8 mouse cellular contexts compared by ENCODE assay signal in genomic region chr8:116921005-116921336, GRCm38 (mm10). TPM values are rescaled to one million over a fixed set of nuclear protein-coding genes. Genes with fewer than 3 reads are reported as not detected.
A peak's percentile ranks its signal among the peaks of the same experiment; 100 is the strongest.
DNase-seq lines count a peak whose midpoint lies in the region; ATAC-seq and TF ChIP-seq lines count a peak whose summit lies in the region.

No protein-coding gene starts in this region.

- no peak; a peak in 1 of 4 replicates for TF ChIP-seq POLR2A in MEL (IDR thresholded peaks at IDR 0.05; ENCODE audit: control insufficient read depth in 1 of 2, insufficient read depth in 1 of 2, low read depth in 1 of 2, low read length in 2 of 2, poor library complexity in 1 of 2)
- no peak for TF ChIP-seq POLR2A in embryonic fibroblast, embryonic 13.5 days (IDR thresholded peaks at IDR 0.05; ENCODE audit: low read depth, low read length)

- TF ChIP-seq RAD21 in MEL (IDR thresholded peaks at IDR 0.05; ENCODE audit: low read depth, low read length): no peak

- H3K4me3 ChIP-seq in kidney, embryonic 14.5 days (ENCODE audit: low read length): peak overlapping the region; percentile 90
- H3K4me3 ChIP-seq in MEL (ENCODE audit: control insufficient read depth in 1 of 2, insufficient read depth in 1 of 2, low read depth in 2 of 2, low read length in 2 of 2): peak overlapping the region; percentile 80 to 96
- H3K4me3 ChIP-seq in embryonic fibroblast, embryonic 13.5 days (ENCODE audit: insufficient read depth, low read length): peak overlapping the region; percentile 70
- H3K4me3 ChIP-seq in limb, embryonic 15.5 days: peak overlapping the region; percentile 84
- H3K4me3 ChIP-seq in stomach, embryonic 15.5 days (replicated peaks): peak overlapping the region; percentile 97

- H3K36me3 ChIP-seq in kidney, embryonic 14.5 days (ENCODE audit: control insufficient read depth, insufficient read depth, low read length): peaks cover 22% of the 10 kb centered on the region
- peaks cover 0 to 18% of the 10 kb centered on the region in 2 experiments; a peak in 2 of 4 replicates for H3K36me3 ChIP-seq in MEL (ENCODE audit: control insufficient read depth in 1 of 2, insufficient read depth in 2 of 2, low read length in 2 of 2)
- H3K36me3 ChIP-seq in limb, embryonic 15.5 days: peaks cover 14% of the 10 kb centered on the region
- peaks cover 1% of the 10 kb centered on the region; the same call in 1 of the 2 replicates for H3K36me3 ChIP-seq in stomach, embryonic 15.5 days

- H3K4me1 ChIP-seq in kidney, embryonic 14.5 days (ENCODE audit: control insufficient read depth, insufficient read depth, low read length): peaks cover 11% of the 10 kb centered on the region
- peaks cover 3 to 18% of the 10 kb centered on the region in 2 experiments for H3K4me1 ChIP-seq in MEL (ENCODE audit: control insufficient read depth in 1 of 2, insufficient read depth in 2 of 2, low read length in 2 of 2)
- no peaks in the 10 kb centered on the region; the same call in 1 of the 2 replicates for H3K4me1 ChIP-seq in embryonic fibroblast, embryonic 13.5 days (ENCODE audit: control insufficient read depth, insufficient read depth, low read length)
- peaks cover 14% of the 10 kb centered on the region for H3K4me1 ChIP-seq in limb, embryonic 15.5 days
- peaks cover 11% of the 10 kb centered on the region for H3K4me1 ChIP-seq in stomach, embryonic 15.5 days

- H3K79me2 ChIP-seq in MEL (ENCODE audit: control insufficient read depth, insufficient read depth, low read length, poor library complexity): peaks cover 15% of the 10 kb centered on the region

- H3K4me2 ChIP-seq in kidney, embryonic 14.5 days (replicated peaks; ENCODE audit: low read depth, low read length): peak overlapping the region; percentile 46
- peak overlapping the region; percentile 70 for H3K4me2 ChIP-seq in limb, embryonic 15.5 days
- H3K4me2 ChIP-seq in stomach, embryonic 15.5 days: peak overlapping the region; percentile 72

- H3K9me3 ChIP-seq in kidney, embryonic 14.5 days (ENCODE audit: control insufficient read depth, low read length): no peaks in the 10 kb centered on the region
- no peaks in the 10 kb centered on the region for H3K9me3 ChIP-seq in MEL (replicated peaks; ENCODE audit: insufficient read depth, low read length)
- H3K9me3 ChIP-seq in limb, embryonic 15.5 days: no peaks in the 10 kb centered on the region
- no peaks in the 10 kb centered on the region for H3K9me3 ChIP-seq in stomach, embryonic 15.5 days

- no peak for DNase-seq in kidney, adult 8-10 months
- DNase-seq in MEL (ENCODE audit: low read depth, low spot score) (no peak), adipocyte (ENCODE audit: low spot score) (no peak), MN1 (ENCODE audit: low spot score) (no peak)

- peak overlapping the region; percentile 78 for H3K9ac ChIP-seq in kidney, embryonic 14.5 days (ENCODE audit: low read depth, low read length)
- peak overlapping the region; percentile 97 for H3K9ac ChIP-seq in MEL (ENCODE audit: control insufficient read depth, low read depth, low read length, poor library complexity, severe bottlenecking)
- peak overlapping the region; percentile 79 for H3K9ac ChIP-seq in limb, embryonic 15.5 days
- peak overlapping the region; percentile 74 for H3K9ac ChIP-seq in stomach, embryonic 15.5 days

- no peaks in the 10 kb centered on the region for H3K27me3 ChIP-seq in kidney, embryonic 14.5 days (ENCODE audit: control insufficient read depth, insufficient read depth, low read length)
- no peaks in the 10 kb centered on the region for H3K27me3 ChIP-seq in MEL (ENCODE audit: control insufficient read depth in 1 of 2, insufficient read depth in 2 of 2, low read length in 2 of 2)
- no peaks in the 10 kb centered on the region for H3K27me3 ChIP-seq in limb, embryonic 15.5 days
- no peaks in the 10 kb centered on the region for H3K27me3 ChIP-seq in stomach, embryonic 15.5 days (replicated peaks)

- peak overlapping the region; percentile 85 for H3K27ac ChIP-seq in kidney, embryonic 14.5 days (ENCODE audit: low read depth, low read length)
- peak overlapping the region; percentile 86 for H3K27ac ChIP-seq in MEL (ENCODE audit: control insufficient read depth, low read depth, low read length)
- peak overlapping the region; percentile 13; the same call in 1 of the 2 replicates for H3K27ac ChIP-seq in embryonic fibroblast, embryonic 13.5 days (ENCODE audit: insufficient read depth, low read length)
- peak overlapping the region; percentile 90 for H3K27ac ChIP-seq in limb, embryonic 15.5 days
- peak overlapping the region; percentile 87 for H3K27ac ChIP-seq in stomach, embryonic 15.5 days

- TF ChIP-seq EP300 in MEL (IDR thresholded peaks at IDR 0.05; ENCODE audit: low read depth in 1 of 2, low read length in 2 of 2): no peak; a peak in 1 of 4 replicates

- TF ChIP-seq CTCF in MEL (IDR thresholded peaks at IDR 0.05 in 2 of 3, conservative IDR thresholded peaks at IDR 0.05 in 1 of 3; ENCODE audit: control insufficient read depth in 1 of 3, insufficient read depth in 1 of 3, low read depth in 2 of 3, low read length in 3 of 3, poor library complexity in 1 of 3, severe bottlenecking in 1 of 3): no peak
- no peak for TF ChIP-seq CTCF in embryonic fibroblast, embryonic 13.5 days (IDR thresholded peaks at IDR 0.05; ENCODE audit: borderline replicate concordance, insufficient read depth, low read length)

- peak; percentile 69 for ATAC-seq in kidney, embryonic 14.5 days (ENCODE audit: low FRiP score, low TSS enrichment)
- peak; percentile 37; the same call in 1 of the 2 replicates for ATAC-seq in limb, embryonic 15.5 days (ENCODE audit: insufficient number of reproducible peaks, low FRiP score, low TSS enrichment, low read depth)
- peak; percentile 59 for ATAC-seq in stomach, embryonic 15.5 days (ENCODE audit: insufficient read depth, low FRiP score, low read depth)

- WGBS in kidney, embryonic 14.5 days: under 1% methylated on average over 22 of the region's 22 CpGs
- under 1% methylated on average over 22 of the region's 22 CpGs for WGBS in limb, embryonic 15.5 days
- under 1% methylated on average over 22 of the region's 22 CpGs for WGBS in stomach, embryonic 15.5 days

TF ChIP-seq in MEL, 35 proteins besides CTCF, POLR2A, EP300 and RAD21 (continues in another document):
- TF ChIP-seq GATA1 (IDR thresholded peaks at IDR 0.05; ENCODE audit: low read depth, low read length) (0 out of 2 replicates have a peak, but pooled peaks have one; percentile 11), RCOR1 (IDR thresholded peaks at IDR 0.05; ENCODE audit: low read depth, low read length) (no peak), NRF1 (IDR thresholded peaks at IDR 0.05; ENCODE audit: insufficient read depth, low read depth, low read length, poor library complexity, severe bottlenecking) (no peak), MAFK (IDR thresholded peaks at IDR 0.05; ENCODE audit: borderline replicate concordance, low read depth, low read length) (no peak), ZKSCAN1 (IDR thresholded peaks at IDR 0.05; ENCODE audit: low read depth, low read length) (no peak), POLR2AphosphoS2 (IDR thresholded peaks at IDR 0.05; ENCODE audit: low read length) (no peak), MAX (IDR thresholded peaks at IDR 0.05; ENCODE audit: low read length) (peak; percentile 43; the same call in 1 of the 2 replicates), CHD1 (IDR thresholded peaks at IDR 0.05; ENCODE audit: low read depth, low read length) (no peak), UBTF (IDR thresholded peaks at IDR 0.05; ENCODE audit: borderline replicate concordance, insufficient read depth, low read depth, low read length) (no peak), USF1 (IDR thresholded peaks at IDR 0.05; ENCODE audit: low read depth, low read length) (no peak)

RNA-seq across cellular contexts. Expression of gene Cmc2, which starts 0.3 kb away (rescaled TPM):
- polyA plus RNA-seq in kidney, embryonic 14.5 days (2014; fragmentation: Nextera tagmentation; extraction: Ambion mirVana): 80.2 and 111 TPM in 2 replicates
- 60.2 and 65.4 TPM in 2 replicates for total RNA-seq in MEL (2012; rRNA removed)
- 100 to 1,000 TPM in 1 of 2 experiments, not detected in 1; 111 TPM for polyA plus RNA-seq in MEL (2012; ENCODE audit: insufficient read depth in 1 of 2, insufficient read length in 2 of 2, low read depth in 1 of 2, low replicate concordance in 2 of 2, missing spikeins in 1 of 2)
- polyA plus RNA-seq in embryonic fibroblast, embryonic 13.5 days (2011; ENCODE audit: insufficient read length, low read depth, missing spikeins): 14.4 and 23.8 TPM in 2 replicates
- polyA plus RNA-seq in limb, embryonic 15.5 days (2015; fragmentation: Nextera tagmentation; extraction: Ambion mirVana): 65.3 and 70.7 TPM in 2 replicates
- 74.4 and 75.8 TPM in 2 replicates for polyA plus RNA-seq in stomach, embryonic 15.5 days (2015; fragmentation: Nextera tagmentation; extraction: Ambion mirVana)

RNA-seq across cellular contexts. Expression of gene Cenpn, which starts 0.6 kb away (rescaled TPM):
- 47.1 and 53.0 TPM in 2 replicates for polyA plus RNA-seq in kidney, embryonic 14.5 days (2014; fragmentation: Nextera tagmentation; extraction: Ambion mirVana)
- total RNA-seq in MEL (2012; rRNA removed): 39.6 and 41.8 TPM in 2 replicates
- polyA plus RNA-seq in MEL (2012; ENCODE audit: insufficient read depth in 1 of 2, insufficient read length in 2 of 2, low read depth in 1 of 2, low replicate concordance in 2 of 2, missing spikeins in 1 of 2): 10 to 100 TPM in 1 of 2 experiments, not detected in 1; 59.5 TPM
- polyA plus RNA-seq in embryonic fibroblast, embryonic 13.5 days (2011; ENCODE audit: insufficient read length, low read depth, missing spikeins): 17.4 and 22.7 TPM in 2 replicates
- polyA plus RNA-seq in limb, embryonic 15.5 days (2015; fragmentation: Nextera tagmentation; extraction: Ambion mirVana): 29.8 and 30.1 TPM in 2 replicates
- 30.7 and 33.0 TPM in 2 replicates for polyA plus RNA-seq in stomach, embryonic 15.5 days (2015; fragmentation: Nextera tagmentation; extraction: Ambion mirVana)

RNA-seq across cellular contexts. Expression of gene Atmin, which starts 22.2 kb away (rescaled TPM):
- polyA plus RNA-seq in kidney, embryonic 14.5 days (2014; fragmentation: Nextera tagmentation; extraction: Ambion mirVana): 8.9 and 13.8 TPM in 2 replicates
- total RNA-seq in MEL (2012; rRNA removed): 17.3 and 19.7 TPM in 2 replicates
- 10 to 100 TPM in 1 of 2 experiments, not detected in 1; 34.5 TPM for polyA plus RNA-seq in MEL (2012; ENCODE audit: insufficient read depth in 1 of 2, insufficient read length in 2 of 2, low read depth in 1 of 2, low replicate concordance in 2 of 2, missing spikeins in 1 of 2)
- polyA plus RNA-seq in embryonic fibroblast, embryonic 13.5 days (2011; ENCODE audit: insufficient read length, low read depth, missing spikeins): 11.0 TPM in 2 replicates
- 9.3 and 9.9 TPM in 2 replicates for polyA plus RNA-seq in limb, embryonic 15.5 days (2015; fragmentation: Nextera tagmentation; extraction: Ambion mirVana)
- polyA plus RNA-seq in stomach, embryonic 15.5 days (2015; fragmentation: Nextera tagmentation; extraction: Ambion mirVana): 8.9 and 10.0 TPM in 2 replicates

RNA-seq across cellular contexts. Expression of gene 1700030J22Rik, which starts 57.8 kb away (rescaled TPM):
- 2.5 and 2.7 TPM in 2 replicates for polyA plus RNA-seq in kidney, embryonic 14.5 days (2014; fragmentation: Nextera tagmentation; extraction: Ambion mirVana)
- 0.15 and 0.16 TPM in 2 replicates for total RNA-seq in MEL (2012; rRNA removed)
- polyA plus RNA-seq in MEL (2012; ENCODE audit: insufficient read depth in 1 of 2, insufficient read length in 2 of 2, low read depth in 1 of 2, low replicate concordance in 2 of 2, missing spikeins in 1 of 2): under 1 TPM in 1 of 2 experiments, not detected in 1; 0.38 TPM
- 0.61 and 0.97 TPM in 2 replicates for polyA plus RNA-seq in embryonic fibroblast, embryonic 13.5 days (2011; ENCODE audit: insufficient read length, low read depth, missing spikeins)
- polyA plus RNA-seq in limb, embryonic 15.5 days (2015; fragmentation: Nextera tagmentation; extraction: Ambion mirVana): 1.7 and 2.1 TPM in 2 replicates
- polyA plus RNA-seq in stomach, embryonic 15.5 days (2015; fragmentation: Nextera tagmentation; extraction: Ambion mirVana): 1.3 and 1.7 TPM in 2 replicates

Comparison
In these comparisons a context has a peak if more than half of its experiments do, and no peak if none do; other contexts are left out.
1. H3K27ac ChIP-seq: peak in every context shown above with its lines; median percentile 90 in limb, embryonic 15.5 days; 87 in stomach, embryonic 15.5 days; 86 in MEL; 85 in kidney, embryonic 14.5 days; 13 in embryonic fibroblast, embryonic 13.5 days.